9 mouse cellular contexts compared by ENCODE assay signal in the genomic region with DNA sequence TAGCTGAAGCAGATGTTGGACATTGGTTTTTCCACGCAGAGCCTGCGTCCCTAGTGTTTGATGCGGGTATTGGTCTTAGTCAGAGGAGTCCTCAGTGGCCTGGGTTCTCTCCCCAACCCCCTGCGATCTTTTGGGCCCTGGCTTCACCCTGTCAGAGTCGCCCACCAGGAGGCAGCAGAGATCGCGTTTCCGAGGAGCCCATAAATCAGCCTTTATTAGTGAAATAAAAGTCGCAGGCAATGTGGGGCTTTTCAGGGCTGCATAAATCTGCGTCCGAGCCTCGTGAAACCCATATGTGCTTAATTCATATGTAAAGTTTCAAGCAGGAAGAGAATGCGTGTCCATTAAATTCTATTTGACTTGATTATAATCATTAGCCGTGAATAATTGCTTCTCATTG. TPM values are rescaled to one million over a fixed set of nuclear protein-coding genes. Genes with fewer than 3 reads are reported as not detected.
A peak's percentile ranks its signal among the peaks of the same experiment; 100 is the strongest.
DNase-seq lines count a peak whose midpoint lies in the region; ATAC-seq and TF ChIP-seq lines count a peak whose summit lies in the region.
"Had no signal": no experiment of that assay in that cellular context is flagged by ENCODE, and none has a peak within 500 bp of the region (broad histone marks: within the 10 kb centered on the region; RNA-seq: fewer than 3 reads in every experiment).

No protein-coding gene starts in this region.

- H3K4me3 ChIP-seq in heart, embryonic 10.5 days: no peak overlapping the region
- no peak overlapping the region for H3K4me3 ChIP-seq in kidney, embryonic 14.5 days (ENCODE audit: low read length)
- H3K4me3 ChIP-seq in liver, adult 2 months (ENCODE audit: insufficient read depth, low read depth, low read length): no peak overlapping the region
- H3K4me3 ChIP-seq in stomach, embryonic 16.5 days (replicated peaks; ENCODE audit: low read length): no peak overlapping the region

- no peak for TF ChIP-seq POLR2A in liver, adult 2 months (IDR thresholded peaks at IDR 0.05; ENCODE audit: extremely low read depth, insufficient read depth, low read length)

- no peaks in the 10 kb centered on the region for H3K36me3 ChIP-seq in heart, embryonic 10.5 days
- no peaks in the 10 kb centered on the region for H3K36me3 ChIP-seq in kidney, embryonic 14.5 days (ENCODE audit: control insufficient read depth, insufficient read depth, low read length)
- no peaks in the 10 kb centered on the region for H3K36me3 ChIP-seq in liver, adult 2 months (ENCODE audit: control insufficient read depth, insufficient read depth, low read length)
- no peaks in the 10 kb centered on the region for H3K36me3 ChIP-seq in stomach, embryonic 16.5 days (ENCODE audit: control insufficient read depth, insufficient read depth, low read length)

- DNase-seq in heart, adult 18-20 months: peak; percentile 63 to 91
- DNase-seq in heart, embryonic 10.5 days (ENCODE audit: low spot score): no peak
- peak; percentile 82 to 92 for DNase-seq in cerebellum, postnatal 4 days (ENCODE audit: low spot score in 2 of 2)
- peak; percentile 65 to 66 for DNase-seq in gastrocnemius, adult 8-10 months (ENCODE audit: low spot score in 2 of 2)
- no peak for DNase-seq in liver, adult 2 months (ENCODE audit: extremely low read depth, low read depth, low spot score)
- DNase-seq in naive thymus-derived CD4-positive, alpha-beta T cell, adult 2 months (ENCODE audit: low read depth): peak; percentile 81

- peak; percentile 89 for TF ChIP-seq CTCF in liver, adult 2 months (IDR thresholded peaks at IDR 0.05; ENCODE audit: low read depth, low read length)

- H3K9me3 ChIP-seq in heart, embryonic 10.5 days: no peaks in the 10 kb centered on the region
- H3K9me3 ChIP-seq in kidney, embryonic 14.5 days (ENCODE audit: control insufficient read depth, low read length): no peaks in the 10 kb centered on the region
- no peaks in the 10 kb centered on the region for H3K9me3 ChIP-seq in stomach, embryonic 16.5 days (replicated peaks; ENCODE audit: control insufficient read depth, low read length)

- H3K79me2 ChIP-seq in liver, adult 2 months (ENCODE audit: control insufficient read depth, insufficient read depth, low read length): 0 out of 2 replicates have a peak, but pooled peaks cover 2% of the 10 kb centered on the region

- no peak overlapping the region; the same call in 1 of the 2 replicates for H3K4me2 ChIP-seq in kidney, embryonic 14.5 days (replicated peaks; ENCODE audit: low read depth, low read length)
- H3K4me2 ChIP-seq in stomach, embryonic 16.5 days (ENCODE audit: low read depth, low read length): peak overlapping the region; percentile 7; the same call in 1 of the 2 replicates

- H3K4me1 ChIP-seq in heart, embryonic 10.5 days: peaks cover 66% of the 10 kb centered on the region
- H3K4me1 ChIP-seq in kidney, embryonic 14.5 days (ENCODE audit: control insufficient read depth, insufficient read depth, low read length): peaks cover 66% of the 10 kb centered on the region
- H3K4me1 ChIP-seq in liver, adult 2 months (ENCODE audit: control insufficient read depth, insufficient read depth, low read length): peaks cover 3% of the 10 kb centered on the region; the same call in 1 of the 2 replicates
- H3K4me1 ChIP-seq in stomach, embryonic 16.5 days (ENCODE audit: control insufficient read depth, insufficient read depth, low read length): peaks cover 32% of the 10 kb centered on the region

- no peak overlapping the region for H3K9ac ChIP-seq in kidney, embryonic 14.5 days (ENCODE audit: low read depth, low read length)
- no peak overlapping the region for H3K9ac ChIP-seq in liver, adult 2 months (ENCODE audit: low read depth, low read length)
- no peak overlapping the region for H3K9ac ChIP-seq in stomach, embryonic 16.5 days (ENCODE audit: low read length)

- WGBS in heart, embryonic 10.5 days: 9% methylated on average over 14 of the region's 14 CpGs
- 2% methylated on average over 14 of the region's 14 CpGs for WGBS in kidney, embryonic 14.5 days
- WGBS in liver, adult 2 months: 29% methylated on average over 14 of the region's 14 CpGs
- 5% methylated on average over 14 of the region's 14 CpGs for WGBS in stomach, embryonic 16.5 days

- peaks cover 69% of the 10 kb centered on the region for H3K27me3 ChIP-seq in heart, embryonic 10.5 days (ENCODE audit: insufficient read depth, poor library complexity, severe bottlenecking)
- H3K27me3 ChIP-seq in kidney, embryonic 14.5 days (ENCODE audit: control insufficient read depth, insufficient read depth, low read length): peaks cover 7% of the 10 kb centered on the region; the same call in 1 of the 2 replicates
- no peaks in the 10 kb centered on the region for H3K27me3 ChIP-seq in liver, adult 2 months (ENCODE audit: control insufficient read depth, insufficient read depth, low read length)
- H3K27me3 ChIP-seq in stomach, embryonic 16.5 days (ENCODE audit: control insufficient read depth, insufficient read depth, low read length): 0 out of 2 replicates have a peak, but pooled peaks cover 4% of the 10 kb centered on the region
- H3K27me3 ChIP-seq: Patski had no signal

- H3K27ac ChIP-seq in heart, embryonic 10.5 days: no peak overlapping the region
- no peak overlapping the region for H3K27ac ChIP-seq in kidney, embryonic 14.5 days (ENCODE audit: low read depth, low read length)
- H3K27ac ChIP-seq in liver, adult 2 months (replicated peaks; ENCODE audit: insufficient read depth, low read depth, low read length): no peak overlapping the region
- no peak overlapping the region for H3K27ac ChIP-seq in stomach, embryonic 16.5 days (ENCODE audit: low read length)

- peak; percentile 14; the same call in 1 of the 2 replicates for ATAC-seq in kidney, embryonic 14.5 days (ENCODE audit: low FRiP score, low TSS enrichment)
- ATAC-seq in stomach, embryonic 16.5 days (ENCODE audit: insufficient read depth, low FRiP score): no peak
- ATAC-seq: Patski had no signal

RNA-seq across cellular contexts. Expression of gene Macrod1, which starts 11.5 kb away (rescaled TPM):
- total RNA-seq in heart, adult 18-20 months (2021): 100 to 1,000 TPM; 303 to 332 TPM
- 8.0 and 12.4 TPM in 2 replicates for polyA plus RNA-seq in heart, embryonic 10.5 days (2016; fragmentation: Nextera tagmentation; extraction: Ambion mirVana)
- 100 to 1,000 TPM; 279 to 336 (median 292) TPM for total RNA-seq in gastrocnemius, adult 8-10 months (2022)
- polyA plus RNA-seq in kidney, embryonic 14.5 days (2014; fragmentation: Nextera tagmentation; extraction: Ambion mirVana): 9.9 and 10.7 TPM in 2 replicates
- total RNA-seq in liver, adult 2 months (2014; rRNA removed): 12.2 and 15.0 TPM in 2 replicates
- polyA plus RNA-seq in liver, adult 2 months (2012; rRNA removed): 115 and 120 TPM in 2 replicates
- 10.0 and 14.0 TPM in 2 replicates for polyA plus RNA-seq in stomach, embryonic 16.5 days (2015; fragmentation: Nextera tagmentation; extraction: Ambion mirVana)

RNA-seq across cellular contexts. Expression of gene Stip1, which starts 28.4 kb away (rescaled TPM):
- total RNA-seq in heart, adult 18-20 months (2021): 100 to 1,000 TPM; 137 to 160 TPM
- 320 and 388 TPM in 2 replicates for polyA plus RNA-seq in heart, embryonic 10.5 days (2016; fragmentation: Nextera tagmentation; extraction: Ambion mirVana)
- total RNA-seq in gastrocnemius, adult 8-10 months (2022): 10 to 100 TPM; 77.9 to 86.5 (median 81.8) TPM
- polyA plus RNA-seq in kidney, embryonic 14.5 days (2014; fragmentation: Nextera tagmentation; extraction: Ambion mirVana): 223 and 304 TPM in 2 replicates
- total RNA-seq in liver, adult 2 months (2014; rRNA removed): 44.9 and 49.4 TPM in 2 replicates
- polyA plus RNA-seq in liver, adult 2 months (2012; rRNA removed): 32.3 and 37.2 TPM in 2 replicates
- 198 and 202 TPM in 2 replicates for polyA plus RNA-seq in stomach, embryonic 16.5 days (2015; fragmentation: Nextera tagmentation; extraction: Ambion mirVana)

RNA-seq across cellular contexts. Expression of gene Flrt1, which starts 37.4 kb away (rescaled TPM):
- 1 to 10 TPM in 1 of 2 experiments, under 1 TPM in 1; 0.82 to 1.4 TPM for total RNA-seq in heart, adult 18-20 months (2021)
- 0.53 and 1.0 TPM in 2 replicates for polyA plus RNA-seq in heart, embryonic 10.5 days (2016; fragmentation: Nextera tagmentation; extraction: Ambion mirVana)
- 1 to 10 TPM in 3 of 4 experiments, under 1 TPM in 1; 0.83 to 2.9 (median 1.7) TPM for total RNA-seq in gastrocnemius, adult 8-10 months (2022)
- 3.0 and 5.5 TPM in 2 replicates for polyA plus RNA-seq in kidney, embryonic 14.5 days (2014; fragmentation: Nextera tagmentation; extraction: Ambion mirVana)
- 0.09 and 0.40 TPM in 2 replicates for total RNA-seq in liver, adult 2 months (2014; rRNA removed)
- polyA plus RNA-seq in liver, adult 2 months (2012; rRNA removed): 0.27 and 0.31 TPM in 2 replicates
- 3.4 and 3.6 TPM in 2 replicates for polyA plus RNA-seq in stomach, embryonic 16.5 days (2015; fragmentation: Nextera tagmentation; extraction: Ambion mirVana)

RNA-seq across cellular contexts. Expression of gene Fermt3, which starts 48.9 kb away (rescaled TPM):
- 1 to 10 TPM; 4.4 to 6.0 TPM for total RNA-seq in heart, adult 18-20 months (2021)
- 10.6 and 22.7 TPM in 2 replicates for polyA plus RNA-seq in heart, embryonic 10.5 days (2016; fragmentation: Nextera tagmentation; extraction: Ambion mirVana)
- under 1 TPM; 0.41 to 0.94 (median 0.60) TPM for total RNA-seq in gastrocnemius, adult 8-10 months (2022)
- 3.6 and 4.9 TPM in 2 replicates for polyA plus RNA-seq in kidney, embryonic 14.5 days (2014; fragmentation: Nextera tagmentation; extraction: Ambion mirVana)
- 3.1 and 3.4 TPM in 2 replicates for total RNA-seq in liver, adult 2 months (2014; rRNA removed)
- 3.2 and 6.3 TPM in 2 replicates for polyA plus RNA-seq in liver, adult 2 months (2012; rRNA removed)
- polyA plus RNA-seq in stomach, embryonic 16.5 days (2015; fragmentation: Nextera tagmentation; extraction: Ambion mirVana): 17.3 and 18.4 TPM in 2 replicates

Comparison
In these comparisons a context has a peak if more than half of its experiments do, and no peak if none do; other contexts are left out.
1. DNase-seq: peak in heart, adult 18-20 months (2 of 2), cerebellum, postnatal 4 days (2 of 2), gastrocnemius, adult 8-10 months (2 of 2) and naive thymus-derived CD4-positive, alpha-beta T cell, adult 2 months (single experiment); none in heart, embryonic 10.5 days (single experiment) and liver, adult 2 months (single experiment).